Mouse (Mus musculus): ENCODE measurements around the gene Flnb. TPM values are rescaled to one million over a fixed set of nuclear protein-coding genes. Genes with fewer than 3 reads are reported as not detected.

Flnb gene
- 14.4 to 16.3 TPM (median 15.9 TPM) in 4 replicates for total RNA-seq (2023)

GRCm38 (mm10) chr14:7817770-7818462 is at the start of gene Flnb:
Flnb (plus strand) TSS chr14:7817957.

GRCm38 (mm10) chr14:7791532-7792159 is 26.1 kb upstream of the Flnb start, which contains the start of gene Gm26661:
Gm26661 (plus strand) TSS chr14:7791587.

GRCm38 (mm10) chr14:7957049-7957448 is 139.3 kb downstream of the Flnb start, which contains the start of gene Gm45521:
Gm45521 (plus strand) TSS chr14:7957288.

GRCm38 (mm10) chr14:7994271-7994767 is 176.6 kb downstream of the Flnb start, which contains the start of gene Dnase1l3:
Dnase1l3 (minus strand) TSS chr14:7994573.

Other genes starting within 250 kb of the Flnb start
- gene Gm3558, start 249.4 kb upstream of the Flnb start, total RNA-seq (2023) = not detected in 4 replicates
- gene Gm10338, start 222.4 kb upstream of the Flnb start, total RNA-seq (2023) = not detected in 4 replicates
- gene Gm10128, start 174.0 kb upstream of the Flnb start, total RNA-seq (2023) = not detected in 4 replicates
- not detected in 4 replicates for gene Gm26661, start 26.4 kb upstream of the Flnb start, total RNA-seq (2023)
- gene Gm45521, start 139.3 kb downstream of the Flnb start, total RNA-seq (2023) = not detected in 4 replicates
- 9.2 to 10.1 TPM (median 9.3 TPM) in 4 replicates for gene Dnase1l3, start 176.6 kb downstream of the Flnb start, total RNA-seq (2023)
- 9.7 to 13.9 TPM (median 11.5 TPM) in 4 replicates for gene Abhd6, start 184.9 kb downstream of the Flnb start, total RNA-seq (2023)